Mouse (Mus musculus) kidney, postnatal 0 days (tissue): ENCODE data around the gene Dkk2. TPM values are rescaled to one million over a fixed set of nuclear protein-coding genes. Genes with fewer than 3 reads are reported as not detected.

Experiments used
- ATAC-seq: fragments of 200-750 bp; cut with Nextera tagmentation; replicated peaks from 2 replicates; pipeline ENCODE4 v1.8.0; 2017; ENCODE audit warnings: low read depth, moderate number of reproducible peaks, moderate TSS enrichment, moderate library complexity; ENCODE audit not compliant: low FRiP score
- DNase-seq: peaks from one replicate; pipeline ENCODE4 v3.0.0-alpha.2; 2016; ENCODE audit warnings: low spot score
- H3K27ac ChIP-seq: fragments of 300-500 bp; sonication (generic); 2 replicates; pipeline ENCODE4 v1.5.1; 2014; ENCODE audit warnings: mild to moderate bottlenecking
- H3K27me3 ChIP-seq: fragments of 300-500 bp; sonication (generic); 2 replicates; pipeline ENCODE4 v1.6.1; 2014; ENCODE audit warnings: low read length, mixed read lengths; ENCODE audit not compliant: insufficient read depth
- H3K36me3 ChIP-seq: fragments of 300-500 bp; sonication (generic); 2 replicates; pipeline ENCODE4 v1.6.1; 2014; ENCODE audit warnings: low read length, mixed read lengths; ENCODE audit not compliant: insufficient read depth
- H3K4me1 ChIP-seq: fragments of 300-500 bp; sonication (generic); replicated peaks from 2 replicates; pipeline ENCODE4 v1.6.1; 2014; ENCODE audit warnings: antibody characterized with exemption, low read length, mixed read lengths; ENCODE audit not compliant: insufficient read depth
- H3K4me2 ChIP-seq: fragments of 300-500 bp; sonication (generic); 2 replicates; pipeline ENCODE4 v1.6.1; 2014; ENCODE audit warnings: mild to moderate bottlenecking, low read length, moderate library complexity, mixed read lengths
- H3K4me3 ChIP-seq: fragments of 300-500 bp; sonication (generic); replicated peaks from 2 replicates; pipeline ENCODE4 v1.5.1; 2014; ENCODE audit warnings: low read depth, low read length
- H3K9ac ChIP-seq: fragments of 300-500 bp; sonication (generic); 2 replicates; pipeline ENCODE4 v1.6.1; 2014; ENCODE audit warnings: low read depth, low read length
- H3K9me3 ChIP-seq: fragments of 300-500 bp; sonication (generic); replicated peaks from 2 replicates; pipeline ENCODE4 v1.6.1; 2016; ENCODE audit warnings: low read length, inconsistent platforms, mixed read lengths
- CTCF ChIP-seq: IDR thresholded peaks from 2 replicates; pipeline ENCODE4 v1.5.1; 2016; ENCODE audit warnings: antibody characterized with exemption, low read depth, mild to moderate bottlenecking, moderate library complexity
- WGBS: fragments of 180-500 bp; shearing (Covaris S2); extraction: QIAGEN DNeasy Blood & Tissue Kit; methylation state at CpG from one replicate; pipeline ENCODE4 v1.1.7; 2014; 5-methylcytosine and 5-hydroxymethylcytosine counted together
- polyA plus RNA-seq: library from polyadenylated mRNA; unstranded; fragments of >200 nt; fragmentation: Nextera tagmentation; extraction: Ambion mirVana; gene quantifications from 2 replicates; pipeline ENCODE4 v1.2.1, GENCODE M21; 2015

The Dkk2 gene
- polyA plus RNA-seq, 1 experiment from 2014 or later, result 7.7 TPM

- Histone ChIP-seq H3K27me3 (no peaks in the 10 kb centered on the region), H3K9me3 (no peaks in the 10 kb centered on the region), H3K27ac (no peak overlapping the region), H3K36me3 (no peaks in the 10 kb centered on the region), H3K4me1 (no peaks in the 10 kb centered on the region), H3K4me2 (no peak overlapping the region), H3K4me3 (no peak overlapping the region), H3K9ac (no peak overlapping the region)
- ATAC-seq (no peak), DNase-seq (no peak)
- no peak for TF ChIP-seq CTCF
- WGBS, result 79% methylated on average over 4 of the region's 4 CpGs
These were observed 46.8 kb downstream of the Dkk2 start for GRCm38 (mm10) chr3:132131939-132132338.

GRCm38 (mm10) chr3:132134502-132134901 is 49.4 kb downstream of the Dkk2 start:
- Histone ChIP-seq H3K9ac (no peak overlapping the region), H3K4me2 (no peak overlapping the region), H3K36me3 (no peaks in the 10 kb centered on the region), H3K27me3 (no peaks in the 10 kb centered on the region), H3K9me3 (no peaks in the 10 kb centered on the region), H3K4me3 (no peak overlapping the region), H3K4me1 (no peaks in the 10 kb centered on the region), H3K27ac (no peak overlapping the region)
- 52% methylated on average over 1 of the region's 1 CpGs for WGBS
- DNase-seq (no peak), ATAC-seq (no peak)
- TF ChIP-seq CTCF, result no peak

GRCm38 (mm10) chr3:132137802-132138378 is 52.8 kb downstream of the Dkk2 start:
- no peak overlapping the region for H3K9ac ChIP-seq
- no peaks in the 10 kb centered on the region for H3K4me1 ChIP-seq
- H3K9me3 ChIP-seq, result no peaks in the 10 kb centered on the region
- no peaks in the 10 kb centered on the region for H3K36me3 ChIP-seq
- TF ChIP-seq CTCF, result no peak
- WGBS, result 83% methylated on average over 11 of the region's 11 CpGs
- H3K27ac ChIP-seq, result no peak overlapping the region
- ATAC-seq, result no peak
- no peak for DNase-seq
- H3K4me3 ChIP-seq, result no peak overlapping the region
- no peaks in the 10 kb centered on the region for H3K27me3 ChIP-seq
- no peak overlapping the region for H3K4me2 ChIP-seq

GRCm38 (mm10) chr3:132141031-132141430 is 55.9 kb downstream of the Dkk2 start:
- TF ChIP-seq CTCF, result no peak
- H3K36me3 ChIP-seq, result no peaks in the 10 kb centered on the region
- ATAC-seq, result no peak
- peak overlapping the region; percentile 19; the same call in 1 of the 2 replicates for H3K27ac ChIP-seq
- H3K4me3 ChIP-seq, result no peak overlapping the region
- H3K4me1 ChIP-seq, result no peaks in the 10 kb centered on the region
- DNase-seq, result peak; percentile 87
- H3K9me3 ChIP-seq, result no peaks in the 10 kb centered on the region
- H3K4me2 ChIP-seq, result no peak overlapping the region
- no peaks in the 10 kb centered on the region for H3K27me3 ChIP-seq
- 18% methylated on average over 4 of the region's 4 CpGs for WGBS
- H3K9ac ChIP-seq, result no peak overlapping the region

GRCm38 (mm10) chr3:132149446-132150025 is 64.4 kb downstream of the Dkk2 start:
- no peak for TF ChIP-seq CTCF
- WGBS, result 64% methylated on average over 6 of the region's 6 CpGs

GRCm38 (mm10) chr3:132158817-132159216 is 73.7 kb downstream of the Dkk2 start:
- Histone ChIP-seq H3K9ac (no peak overlapping the region), H3K27me3 (no peaks in the 10 kb centered on the region), H3K4me3 (no peak overlapping the region), H3K4me2 (no peak overlapping the region), H3K36me3 (no peaks in the 10 kb centered on the region), H3K27ac (no peak overlapping the region), H3K4me1 (no peaks in the 10 kb centered on the region), H3K9me3 (no peaks in the 10 kb centered on the region)
- no peak for TF ChIP-seq CTCF
- ATAC-seq, result no peak
- DNase-seq, result no peak
- 91% methylated on average over 2 of the region's 2 CpGs for WGBS

More at GRCm38 (mm10) chr3:132149446-132150025, 64.4 kb downstream of the Dkk2 start:
- Histone ChIP-seq H3K4me2 (no peak overlapping the region), H3K4me1 (no peaks in the 10 kb centered on the region), H3K9ac (no peak overlapping the region), H3K27me3 (no peaks in the 10 kb centered on the region), H3K4me3 (no peak overlapping the region), H3K9me3 (no peaks in the 10 kb centered on the region), H3K27ac (no peak overlapping the region), H3K36me3 (no peaks in the 10 kb centered on the region)
- no peak for ATAC-seq
- no peak for DNase-seq
